Mouse (Mus musculus): ENCODE measurements around the gene Sec61b. TPM values are rescaled to one million over a fixed set of nuclear protein-coding genes. Genes with fewer than 3 reads are reported as not detected.

The Sec61b gene
- polyA plus RNA-seq, 1 experiment from 2014 or later = 211 TPM

GRCm38 (mm10) chr4:47437365-47438340 is 36.8 kb upstream of the Sec61b start:
- Histone ChIP-seq H3K27me3 (ENCODE audit: control insufficient read depth, insufficient read depth, low read length) (no peaks in the 10 kb centered on the region; the same call in 1 of the 2 replicates), H3K36me3 (ENCODE audit: control insufficient read depth, insufficient read depth, low read length) (no peaks in the 10 kb centered on the region), H3K9me3 (replicated peaks; ENCODE audit: control insufficient read depth, low read length) (no peaks in the 10 kb centered on the region), H3K4me3 (ENCODE audit: low read depth, low read length) (peak overlapping the region; percentile 64), H3K27ac (ENCODE audit: low read depth, low read length) (0 out of 2 replicates have a peak overlapping the region, but pooled peaks have one; percentile 57), H3K4me1 (ENCODE audit: control insufficient read depth, insufficient read depth, low read length) (0 out of 2 replicates have a peak, but pooled peaks cover 2% of the 10 kb centered on the region), H3K9ac (ENCODE audit: low read depth, low read length) (peak overlapping the region; percentile 87), H3K4me2 (peak overlapping the region; percentile 97)
- 2% methylated on average over 33 of the region's 33 CpGs for WGBS (ENCODE audit: insufficient replicate concordance)
- ATAC-seq (replicated peaks; ENCODE audit: insufficient number of reproducible peaks, low FRiP score, low TSS enrichment) = peak; percentile 75

- H3K27me3 ChIP-seq (ENCODE audit: control insufficient read depth, insufficient read depth, low read length) = no peaks in the 10 kb centered on the region; the same call in 1 of the 2 replicates
- H3K9ac ChIP-seq (ENCODE audit: low read depth, low read length) = no peak overlapping the region
- H3K27ac ChIP-seq (ENCODE audit: low read depth, low read length) = no peak overlapping the region
- WGBS (ENCODE audit: insufficient replicate concordance) = 70% methylated on average over 6 of the region's 6 CpGs
- no peaks in the 10 kb centered on the region for H3K9me3 ChIP-seq (replicated peaks; ENCODE audit: control insufficient read depth, low read length)
- no peak overlapping the region for H3K4me2 ChIP-seq
- 0 out of 2 replicates have a peak, but pooled peaks cover 2% of the 10 kb centered on the region for H3K4me1 ChIP-seq (ENCODE audit: control insufficient read depth, insufficient read depth, low read length)
- no peaks in the 10 kb centered on the region for H3K36me3 ChIP-seq (ENCODE audit: control insufficient read depth, insufficient read depth, low read length)
- ATAC-seq (replicated peaks; ENCODE audit: insufficient number of reproducible peaks, low FRiP score, low TSS enrichment) = no peak
- no peak overlapping the region for H3K4me3 ChIP-seq (ENCODE audit: low read depth, low read length)
Measured at GRCm38 (mm10) chr4:47438956-47439355, 35.5 kb upstream of the Sec61b start.

- Histone ChIP-seq H3K36me3 (ENCODE audit: control insufficient read depth, insufficient read depth, low read length) (no peaks in the 10 kb centered on the region), H3K9ac (ENCODE audit: low read depth, low read length) (no peak overlapping the region), H3K4me1 (ENCODE audit: control insufficient read depth, insufficient read depth, low read length) (0 out of 2 replicates have a peak, but pooled peaks cover 2% of the 10 kb centered on the region), H3K4me3 (ENCODE audit: low read depth, low read length) (no peak overlapping the region), H3K4me2 (no peak overlapping the region), H3K9me3 (replicated peaks; ENCODE audit: control insufficient read depth, low read length) (no peaks in the 10 kb centered on the region), H3K27ac (ENCODE audit: low read depth, low read length) (no peak overlapping the region), H3K27me3 (ENCODE audit: control insufficient read depth, insufficient read depth, low read length) (no peaks in the 10 kb centered on the region; the same call in 1 of the 2 replicates)
- ATAC-seq (replicated peaks; ENCODE audit: insufficient number of reproducible peaks, low FRiP score, low TSS enrichment) = no peak
- 87% methylated on average over 11 of the region's 11 CpGs for WGBS (ENCODE audit: insufficient replicate concordance)
Measured at GRCm38 (mm10) chr4:47440951-47441350, 33.5 kb upstream of the Sec61b start.

DNA sequence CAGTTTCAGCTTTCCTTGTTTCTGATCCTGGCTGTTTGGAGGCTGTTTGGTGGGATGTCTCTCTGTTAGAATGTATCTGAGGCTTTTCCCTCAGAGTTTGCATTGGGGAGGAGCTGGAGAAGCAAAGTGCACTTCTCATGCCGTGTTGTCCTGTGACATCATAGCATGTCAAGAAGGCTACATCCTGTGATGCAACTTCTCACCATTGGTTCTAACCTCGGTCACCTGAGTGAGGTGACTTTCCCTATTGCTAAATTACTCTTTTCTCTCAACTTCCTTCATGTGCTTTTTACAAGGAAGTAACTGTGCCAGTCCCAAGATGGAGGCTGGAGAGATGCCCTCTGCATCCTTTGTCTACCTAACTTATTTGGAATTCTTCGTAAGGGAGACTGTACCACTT is 25.9 kb upstream of the Sec61b start:
- Histone ChIP-seq H3K27ac (ENCODE audit: low read depth, low read length) (no peak overlapping the region), H3K9me3 (replicated peaks; ENCODE audit: control insufficient read depth, low read length) (no peaks in the 10 kb centered on the region), H3K4me3 (ENCODE audit: low read depth, low read length) (no peak overlapping the region), H3K9ac (ENCODE audit: low read depth, low read length) (no peak overlapping the region), H3K4me2 (no peak overlapping the region), H3K27me3 (ENCODE audit: control insufficient read depth, insufficient read depth, low read length) (no peaks in the 10 kb centered on the region), H3K36me3 (ENCODE audit: control insufficient read depth, insufficient read depth, low read length) (no peaks in the 10 kb centered on the region), H3K4me1 (ENCODE audit: control insufficient read depth, insufficient read depth, low read length) (no peaks in the 10 kb centered on the region)
- WGBS (ENCODE audit: insufficient replicate concordance) = 83% methylated on average over 3 of the region's 3 CpGs
- ATAC-seq (replicated peaks; ENCODE audit: insufficient number of reproducible peaks, low FRiP score, low TSS enrichment) = no peak

DNA sequence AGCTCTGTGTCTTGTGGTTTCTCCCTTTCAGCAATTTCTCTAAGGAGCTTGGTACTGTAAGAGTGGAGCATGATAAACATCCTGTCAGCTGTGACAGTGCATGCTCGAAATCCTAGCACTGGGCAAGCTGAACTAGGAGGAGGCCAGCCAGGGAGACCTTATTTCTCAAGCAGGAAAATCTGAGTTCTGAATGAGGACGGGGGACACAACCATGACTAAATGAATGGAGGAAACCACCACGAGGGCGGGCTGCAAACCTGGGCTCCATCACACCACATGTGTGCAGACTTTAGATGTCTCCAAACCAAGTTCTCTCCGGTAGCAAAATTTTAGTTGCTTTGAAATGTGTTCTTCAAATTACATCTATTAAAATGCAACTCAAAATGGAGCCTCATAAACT is 25.3 kb upstream of the Sec61b start:
- H3K9ac ChIP-seq (ENCODE audit: low read depth, low read length) = no peak overlapping the region
- H3K4me2 ChIP-seq = no peak overlapping the region
- WGBS (ENCODE audit: insufficient replicate concordance) = 53% methylated on average over 5 of the region's 5 CpGs
- H3K27me3 ChIP-seq (ENCODE audit: control insufficient read depth, insufficient read depth, low read length) = no peaks in the 10 kb centered on the region
- H3K27ac ChIP-seq (ENCODE audit: low read depth, low read length) = no peak overlapping the region
- H3K9me3 ChIP-seq (replicated peaks; ENCODE audit: control insufficient read depth, low read length) = no peaks in the 10 kb centered on the region
- H3K36me3 ChIP-seq (ENCODE audit: control insufficient read depth, insufficient read depth, low read length) = no peaks in the 10 kb centered on the region
- ATAC-seq (replicated peaks; ENCODE audit: insufficient number of reproducible peaks, low FRiP score, low TSS enrichment) = no peak
- no peak overlapping the region for H3K4me3 ChIP-seq (ENCODE audit: low read depth, low read length)
- no peaks in the 10 kb centered on the region for H3K4me1 ChIP-seq (ENCODE audit: control insufficient read depth, insufficient read depth, low read length)

DNA sequence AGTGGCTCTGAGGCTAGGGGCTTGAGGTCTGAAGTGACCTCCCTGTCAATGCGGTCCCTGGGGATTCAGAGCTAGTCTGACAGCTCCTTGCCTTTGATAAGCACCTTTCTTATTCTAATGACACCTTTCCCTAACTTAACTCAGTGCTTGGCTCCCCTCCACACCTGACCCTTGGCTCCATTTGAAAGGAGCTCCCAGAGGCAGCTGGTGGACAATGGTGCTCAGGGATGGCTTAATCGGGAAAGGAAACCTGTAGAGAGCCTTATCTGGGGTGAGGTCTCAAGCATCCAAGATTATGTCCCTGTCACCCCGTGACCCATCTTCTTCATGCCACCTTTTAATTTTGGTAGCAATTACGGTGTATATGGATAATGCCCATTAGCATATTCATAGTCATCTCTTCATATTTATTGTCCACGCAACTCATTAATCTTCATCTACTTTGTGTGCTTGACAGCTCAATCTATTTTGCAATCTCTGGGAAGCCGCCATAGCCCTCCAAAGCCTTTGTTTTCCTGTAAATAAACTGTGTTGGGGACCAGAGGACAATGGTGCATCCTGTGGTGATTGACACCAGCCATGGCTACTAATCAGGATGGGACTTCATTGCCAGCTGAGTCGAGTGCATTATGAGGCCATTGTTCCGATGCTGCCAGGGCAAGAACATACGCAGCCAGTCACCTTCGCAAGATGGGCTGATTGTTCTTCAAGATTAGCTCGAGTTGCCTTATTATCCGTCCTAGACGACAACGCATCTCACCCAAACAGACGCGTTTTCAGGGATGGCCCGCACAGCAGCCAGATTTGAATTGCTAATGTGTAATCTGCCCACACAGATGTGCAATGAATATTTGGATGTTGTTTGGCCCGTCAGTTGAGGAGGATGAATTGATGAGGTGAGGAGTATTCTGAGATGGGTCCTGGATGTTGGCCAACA is 24.6 kb upstream of the Sec61b start:
- H3K27me3 ChIP-seq (ENCODE audit: control insufficient read depth, insufficient read depth, low read length) = no peaks in the 10 kb centered on the region
- WGBS (ENCODE audit: insufficient replicate concordance) = 36% methylated on average over 18 of the region's 18 CpGs
- H3K4me3 ChIP-seq (ENCODE audit: low read depth, low read length) = no peak overlapping the region
- H3K9me3 ChIP-seq (replicated peaks; ENCODE audit: control insufficient read depth, low read length) = no peaks in the 10 kb centered on the region
- no peak overlapping the region for H3K4me2 ChIP-seq
- no peak for ATAC-seq (replicated peaks; ENCODE audit: insufficient number of reproducible peaks, low FRiP score, low TSS enrichment)
- H3K36me3 ChIP-seq (ENCODE audit: control insufficient read depth, insufficient read depth, low read length) = no peaks in the 10 kb centered on the region
- H3K27ac ChIP-seq (ENCODE audit: low read depth, low read length) = no peak overlapping the region
- no peak overlapping the region for H3K9ac ChIP-seq (ENCODE audit: low read depth, low read length)
- H3K4me1 ChIP-seq (ENCODE audit: control insufficient read depth, insufficient read depth, low read length) = no peaks in the 10 kb centered on the region

DNA sequence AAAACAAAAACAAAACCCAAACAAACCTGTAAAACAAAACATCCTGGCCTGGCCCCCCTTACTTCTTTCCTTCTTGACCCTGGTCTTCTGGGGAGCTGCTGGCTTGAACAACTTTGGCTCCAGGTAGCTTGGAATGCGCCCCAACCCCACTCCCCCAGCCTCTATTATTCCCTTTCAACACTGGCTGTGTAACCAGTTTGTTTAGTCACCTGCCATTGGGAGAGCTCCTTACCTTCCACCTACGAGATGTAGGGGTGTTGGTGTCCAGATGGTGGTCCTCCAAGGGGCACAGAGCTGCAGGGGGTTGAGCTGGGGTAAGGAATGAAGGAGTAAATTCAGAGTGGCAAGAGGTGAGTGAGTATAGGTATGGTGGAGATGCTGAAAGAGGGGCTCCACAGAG is 7.3 kb upstream of the Sec61b start:
- ATAC-seq (replicated peaks; ENCODE audit: insufficient number of reproducible peaks, low FRiP score, low TSS enrichment) = no peak
- Histone ChIP-seq H3K9me3 (replicated peaks; ENCODE audit: control insufficient read depth, low read length) (no peaks in the 10 kb centered on the region), H3K4me2 (no peak overlapping the region), H3K9ac (ENCODE audit: low read depth, low read length) (no peak overlapping the region), H3K4me1 (ENCODE audit: control insufficient read depth, insufficient read depth, low read length) (no peaks in the 10 kb centered on the region), H3K4me3 (ENCODE audit: low read depth, low read length) (no peak overlapping the region), H3K27me3 (ENCODE audit: control insufficient read depth, insufficient read depth, low read length) (no peaks in the 10 kb centered on the region), H3K36me3 (ENCODE audit: control insufficient read depth, insufficient read depth, low read length) (peaks cover 34% of the 10 kb centered on the region), H3K27ac (ENCODE audit: low read depth, low read length) (no peak overlapping the region)
- 82% methylated on average over 2 of the region's 2 CpGs for WGBS (ENCODE audit: insufficient replicate concordance)

DNA sequence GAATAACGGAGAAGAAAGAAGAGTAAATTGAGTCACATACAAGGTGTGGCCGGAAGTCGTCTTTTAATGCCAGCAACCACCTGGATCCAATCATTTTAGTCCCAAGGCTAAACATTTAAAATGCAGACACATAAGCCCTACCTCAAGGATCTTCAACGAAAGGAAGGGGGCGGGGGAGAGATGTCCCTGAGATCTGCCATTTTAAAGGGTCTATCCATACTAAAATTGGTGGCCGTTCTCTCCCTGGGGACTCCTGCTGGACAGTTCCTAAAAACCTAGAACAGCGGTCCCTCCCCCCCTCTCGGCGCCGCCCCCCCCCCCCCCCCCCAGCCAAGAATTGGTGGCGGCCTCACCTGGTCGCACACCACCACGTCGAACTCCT is 881 bp upstream of the Sec61b start:
- Histone ChIP-seq H3K9me3 (replicated peaks; ENCODE audit: control insufficient read depth, low read length) (no peaks in the 10 kb centered on the region), H3K36me3 (ENCODE audit: control insufficient read depth, insufficient read depth, low read length) (peaks cover 38% of the 10 kb centered on the region), H3K27me3 (ENCODE audit: control insufficient read depth, insufficient read depth, low read length) (no peaks in the 10 kb centered on the region), H3K4me1 (ENCODE audit: control insufficient read depth, insufficient read depth, low read length) (peaks cover 9% of the 10 kb centered on the region), H3K9ac (ENCODE audit: low read depth, low read length) (peak overlapping the region; percentile 88), H3K27ac (ENCODE audit: low read depth, low read length) (peak overlapping the region; percentile 95), H3K4me3 (ENCODE audit: low read depth, low read length) (peak overlapping the region; percentile 90), H3K4me2 (peak overlapping the region; percentile 88)
- ATAC-seq (replicated peaks; ENCODE audit: insufficient number of reproducible peaks, low FRiP score, low TSS enrichment) = no peak
- 4% methylated on average over 11 of the region's 14 CpGs for WGBS (ENCODE audit: insufficient replicate concordance)
